Mouse (Mus musculus) hindbrain, embryonic 10.5 days (tissue): ENCODE data around the gene Igsf11. TPM values are rescaled to one million over a fixed set of nuclear protein-coding genes. Genes with fewer than 3 reads are reported as not detected.

Experiments
- DNase-seq: peaks from one replicate; pipeline ENCODE4 v3.0.0-alpha.2; 2017; ENCODE audit warnings: low spot score
- H3K27ac ChIP-seq: fragments of 300-500 bp; sonication (generic); 2 replicates; pipeline ENCODE4 v1.5.1; 2016; ENCODE audit warnings: mild to moderate bottlenecking, moderate library complexity
- H3K27me3 ChIP-seq: fragments of 300-500 bp; sonication (generic); 2 replicates; pipeline ENCODE4 v1.6.1; 2016; ENCODE audit warnings: mild to moderate bottlenecking; ENCODE audit not compliant: poor library complexity, insufficient read depth, severe bottlenecking
- H3K36me3 ChIP-seq: fragments of 300-500 bp; sonication (generic); 2 replicates; pipeline ENCODE4 v1.6.1; 2016; ENCODE audit warnings: mild to moderate bottlenecking, moderate library complexity
- H3K4me1 ChIP-seq: fragments of 300-500 bp; sonication (generic); replicated peaks from 2 replicates; pipeline ENCODE4 v1.6.1; 2016; ENCODE audit warnings: mild to moderate bottlenecking
- H3K4me3 ChIP-seq: fragments of 300-500 bp; sonication (generic); 2 replicates; pipeline ENCODE4 v1.5.1; 2016; ENCODE audit warnings: mild to moderate bottlenecking, moderate library complexity
- H3K9me3 ChIP-seq: fragments of 300-500 bp; sonication (generic); 2 replicates; pipeline ENCODE4 v1.6.1; 2016; ENCODE audit warnings: mild to moderate bottlenecking, moderate library complexity
- WGBS: fragments of 180-500 bp; shearing (Covaris S2); methylation state at CpG from one replicate; pipeline ENCODE4 v1.1.7; 2016; 5-methylcytosine and 5-hydroxymethylcytosine counted together
- polyA plus RNA-seq: library from polyadenylated mRNA; unstranded; fragments of >200 nt; fragmentation: Nextera tagmentation; extraction: Ambion mirVana; gene quantifications from 2 replicates; pipeline ENCODE4 v1.2.1, GENCODE M21; 2016

Igsf11 gene
- polyA plus RNA-seq: 2.4 and 3.3 TPM in 2 replicates

GRCm38 (mm10) chr16:38892371-38892770 is at the start of gene Igsf11:
Gene Igsf11 (plus strand): TSS chr16:38892671.
- WGBS: 83% methylated on average over 7 of the region's 7 CpGs
- Histone ChIP-seq H3K27me3 (peaks cover 8% of the 10 kb centered on the region; the same call in 1 of the 2 replicates), H3K4me3 (no peak within 1 kb of the TSS), H3K4me1 (no peaks in the 10 kb centered on the region), H3K27ac (no peak within 1 kb of the TSS), H3K9me3 (no peaks in the 10 kb centered on the region), H3K36me3 (no peaks in the 10 kb centered on the region)
- no peak for DNase-seq

DNA sequence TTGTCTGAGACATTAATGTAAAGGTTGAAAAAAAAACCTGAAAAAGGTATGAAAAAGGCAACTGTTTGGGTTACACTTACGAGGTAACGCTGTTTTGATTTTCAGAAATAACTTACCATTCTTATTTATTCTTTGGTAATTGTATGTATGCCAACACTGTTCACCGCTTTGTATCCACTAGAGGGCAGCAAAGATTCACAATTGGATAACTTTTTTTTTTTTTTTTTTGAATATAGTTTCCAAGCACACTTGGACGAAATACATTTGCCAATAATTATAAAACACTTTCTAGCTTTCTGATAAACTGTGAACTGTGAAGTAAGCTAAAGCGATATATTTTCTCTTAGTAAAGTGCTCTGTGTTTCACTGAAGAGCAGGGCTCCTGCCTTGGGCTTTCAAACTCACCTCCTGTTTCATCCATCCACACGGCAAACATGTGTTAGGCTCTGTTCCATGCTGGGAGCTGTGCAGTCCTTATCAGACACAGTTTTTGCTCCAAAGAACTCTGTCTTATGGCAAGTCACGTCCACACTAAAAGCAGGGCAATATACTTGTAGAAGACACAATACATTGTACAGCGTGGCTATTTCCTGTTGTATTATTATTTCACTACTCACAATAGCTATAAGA is 34.2 kb upstream of the Igsf11 start:
- Histone ChIP-seq H3K9me3 (no peaks in the 10 kb centered on the region), H3K4me3 (no peak overlapping the region), H3K36me3 (no peaks in the 10 kb centered on the region), H3K4me1 (no peaks in the 10 kb centered on the region), H3K27ac (no peak overlapping the region), H3K27me3 (no peaks in the 10 kb centered on the region)
- 37% methylated on average over 8 of the region's 8 CpGs for WGBS
- no peak for DNase-seq

DNA sequence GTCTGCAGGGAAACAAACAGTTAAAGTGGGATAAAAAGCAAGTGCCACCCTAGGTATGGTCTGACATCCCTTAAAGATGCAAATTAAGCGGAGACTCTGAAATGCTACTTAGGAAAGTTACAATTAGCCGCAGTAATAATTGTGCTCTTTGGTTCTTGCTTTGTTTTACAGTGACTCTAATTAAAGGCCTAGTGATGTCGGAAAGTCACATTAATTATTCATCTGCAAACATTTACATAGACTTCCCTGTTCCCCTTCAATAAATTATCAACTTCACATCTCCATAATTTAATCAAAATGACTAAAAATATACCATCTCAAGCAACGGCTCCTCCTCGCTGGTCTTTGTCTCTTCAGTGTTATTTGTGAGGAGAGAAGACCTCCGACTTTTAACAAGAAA is 31.9 kb upstream of the Igsf11 start:
- no peaks in the 10 kb centered on the region for H3K4me1 ChIP-seq
- DNase-seq: no peak
- WGBS: 78% methylated on average over 6 of the region's 6 CpGs
- H3K36me3 ChIP-seq: no peaks in the 10 kb centered on the region
- H3K27ac ChIP-seq: no peak overlapping the region
- H3K27me3 ChIP-seq: no peaks in the 10 kb centered on the region
- H3K4me3 ChIP-seq: no peak overlapping the region
- H3K9me3 ChIP-seq: no peaks in the 10 kb centered on the region

GRCm38 (mm10) chr16:38864358-38864757 is 28.1 kb upstream of the Igsf11 start:
- Histone ChIP-seq H3K4me1 (no peaks in the 10 kb centered on the region), H3K4me3 (no peak overlapping the region), H3K27ac (no peak overlapping the region), H3K36me3 (no peaks in the 10 kb centered on the region), H3K9me3 (no peaks in the 10 kb centered on the region), H3K27me3 (no peaks in the 10 kb centered on the region)
- no peak for DNase-seq
- 90% methylated on average over 5 of the region's 5 CpGs for WGBS

DNA sequence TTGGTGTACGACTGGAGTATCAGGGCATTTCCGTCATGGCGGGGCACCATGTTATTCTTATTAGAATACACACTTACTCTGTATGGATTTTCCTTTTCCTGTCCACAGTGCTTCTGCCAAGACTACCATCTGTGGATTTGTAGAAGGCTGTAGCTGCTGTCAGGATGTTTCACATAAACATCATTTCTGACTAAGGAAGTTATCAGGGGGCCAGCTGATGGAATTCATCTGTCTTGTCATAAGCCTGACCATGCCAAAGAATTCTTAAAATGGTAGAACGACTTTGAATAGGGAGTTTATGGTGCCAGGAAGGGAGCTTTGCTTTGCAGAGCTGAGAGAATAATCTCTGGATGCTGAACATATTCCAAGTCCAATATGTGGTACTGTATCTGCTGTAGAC is 19.2 kb upstream of the Igsf11 start:
- Histone ChIP-seq H3K9me3 (no peaks in the 10 kb centered on the region), H3K36me3 (no peaks in the 10 kb centered on the region), H3K4me1 (no peaks in the 10 kb centered on the region), H3K4me3 (no peak overlapping the region), H3K27ac (no peak overlapping the region), H3K27me3 (no peaks in the 10 kb centered on the region)
- 91% methylated on average over 4 of the region's 4 CpGs for WGBS
- no peak for DNase-seq

DNA sequence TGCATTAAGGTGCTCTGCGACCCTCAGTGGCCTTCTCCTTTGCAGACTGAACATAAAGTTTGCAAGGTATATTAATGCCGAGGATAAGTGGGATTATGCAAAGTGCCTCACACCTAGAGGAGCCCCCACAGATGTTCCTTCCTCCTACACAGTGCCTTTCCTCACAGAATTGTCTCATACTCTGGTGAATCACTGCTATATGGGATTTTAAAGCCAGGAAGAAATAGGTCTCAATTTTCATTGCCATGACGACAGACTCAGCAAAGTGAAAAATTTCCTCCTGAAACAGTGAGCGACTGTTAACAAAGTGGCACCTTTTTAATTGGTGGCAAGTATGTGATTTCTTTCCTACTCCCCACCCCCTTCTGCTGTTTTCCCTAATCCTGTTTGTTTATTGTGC is 18.0 kb upstream of the Igsf11 start:
- no peak overlapping the region for H3K4me3 ChIP-seq
- H3K36me3 ChIP-seq: no peaks in the 10 kb centered on the region
- DNase-seq: no peak
- 39% methylated on average over 4 of the region's 4 CpGs for WGBS
- no peaks in the 10 kb centered on the region for H3K9me3 ChIP-seq
- H3K4me1 ChIP-seq: no peaks in the 10 kb centered on the region
- no peak overlapping the region for H3K27ac ChIP-seq
- H3K27me3 ChIP-seq: no peaks in the 10 kb centered on the region

DNA sequence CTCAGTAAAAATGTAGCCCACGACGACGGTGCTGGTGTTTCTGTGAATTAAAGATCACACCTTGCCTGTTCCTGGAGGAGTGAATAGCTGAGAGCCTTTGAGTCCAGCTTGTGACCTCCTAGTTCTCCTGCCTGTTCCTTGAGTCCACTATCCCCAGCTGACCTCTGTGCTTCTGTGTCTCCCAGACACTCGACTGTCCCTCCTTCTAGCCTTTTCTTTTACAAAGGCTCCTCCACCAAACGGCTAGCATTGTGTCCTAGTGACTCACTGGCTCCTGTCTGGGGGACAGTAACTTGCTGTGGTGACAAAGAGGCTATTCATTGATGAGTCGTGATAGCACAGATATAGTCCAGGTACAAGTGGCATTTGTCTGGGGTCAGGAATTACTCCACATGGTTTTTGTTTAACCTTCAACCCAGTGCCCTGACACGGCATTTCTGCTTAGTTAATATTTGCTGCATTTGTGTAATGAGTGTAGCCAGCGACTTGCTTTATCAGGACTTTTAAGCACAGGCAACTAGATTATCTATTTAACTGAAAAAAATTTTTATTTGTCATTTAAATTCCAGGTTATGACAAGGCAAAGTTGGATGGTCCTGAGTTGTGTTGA is 6.5 kb downstream of the Igsf11 start:
- Histone ChIP-seq H3K4me3 (no peak overlapping the region), H3K9me3 (no peaks in the 10 kb centered on the region), H3K4me1 (peaks cover 17% of the 10 kb centered on the region; the same call in 1 of the 2 replicates), H3K27ac (no peak overlapping the region), H3K36me3 (no peaks in the 10 kb centered on the region), H3K27me3 (peaks cover 41% of the 10 kb centered on the region)
- no peak for DNase-seq
- 53% methylated on average over 8 of the region's 8 CpGs for WGBS

DNA sequence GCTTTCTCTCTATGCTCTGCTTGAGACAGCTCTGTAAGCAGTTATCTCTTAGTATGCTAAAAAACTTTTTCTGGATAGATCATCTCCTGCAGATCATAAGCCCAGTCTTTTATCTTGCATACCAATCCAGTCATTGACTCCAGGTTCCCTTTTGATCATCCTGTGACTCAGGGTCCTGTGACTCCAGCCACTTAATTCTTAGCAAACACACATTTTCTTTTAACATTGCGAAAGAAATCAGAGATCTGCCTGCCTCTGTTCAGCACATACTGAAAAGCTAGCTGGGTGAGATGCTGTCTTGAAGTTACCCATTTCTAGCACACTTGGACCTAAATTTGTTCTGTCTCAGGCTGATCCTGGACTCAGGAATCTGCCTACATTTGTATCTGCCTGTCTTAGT is 7.6 kb downstream of the Igsf11 start:
- no peak for DNase-seq
- Histone ChIP-seq H3K9me3 (no peaks in the 10 kb centered on the region), H3K27ac (no peak overlapping the region), H3K4me3 (no peak overlapping the region), H3K4me1 (peaks cover 26% of the 10 kb centered on the region), H3K27me3 (peaks cover 45% of the 10 kb centered on the region), H3K36me3 (no peaks in the 10 kb centered on the region)
- WGBS: 91% methylated on average over 1 of the region's 1 CpGs

DNA sequence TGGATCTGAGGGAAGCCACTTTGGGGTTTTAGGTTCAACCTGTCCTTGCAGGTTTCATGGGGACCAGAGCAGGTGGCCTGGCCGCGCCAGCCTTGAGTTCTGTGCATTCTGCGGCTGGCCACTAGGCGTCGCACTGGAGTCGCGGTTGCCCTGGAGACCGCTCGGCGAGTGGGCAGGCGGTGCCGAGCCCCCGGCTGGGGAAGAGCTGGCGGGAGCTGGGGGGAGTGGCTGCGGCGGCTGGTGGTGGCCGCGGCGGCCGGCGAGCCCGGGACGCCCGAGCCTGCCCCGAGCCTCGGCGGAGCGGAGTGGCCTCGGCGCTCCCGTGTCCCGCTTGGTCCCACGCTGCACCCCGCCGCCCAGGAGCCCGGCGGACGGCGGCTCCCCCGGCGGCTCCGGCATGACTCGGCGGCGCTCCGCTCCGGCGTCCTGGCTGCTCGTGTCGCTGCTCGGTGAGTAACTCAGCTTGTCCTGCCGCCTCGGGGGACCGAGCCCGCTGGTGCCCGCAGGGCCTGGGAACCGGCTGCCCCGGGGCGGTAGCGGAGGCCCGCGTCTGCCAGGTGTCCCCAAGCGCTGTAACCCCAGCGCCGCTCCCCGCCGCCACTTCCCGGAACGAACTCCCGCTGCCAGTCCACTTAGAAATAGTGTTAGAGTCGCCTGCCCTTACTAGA is 9.8 kb downstream of the Igsf11 start:
- under 1% methylated on average over 71 of the region's 71 CpGs for WGBS
- no peaks in the 10 kb centered on the region for H3K36me3 ChIP-seq
- H3K4me1 ChIP-seq: peaks cover 36% of the 10 kb centered on the region

DNA sequence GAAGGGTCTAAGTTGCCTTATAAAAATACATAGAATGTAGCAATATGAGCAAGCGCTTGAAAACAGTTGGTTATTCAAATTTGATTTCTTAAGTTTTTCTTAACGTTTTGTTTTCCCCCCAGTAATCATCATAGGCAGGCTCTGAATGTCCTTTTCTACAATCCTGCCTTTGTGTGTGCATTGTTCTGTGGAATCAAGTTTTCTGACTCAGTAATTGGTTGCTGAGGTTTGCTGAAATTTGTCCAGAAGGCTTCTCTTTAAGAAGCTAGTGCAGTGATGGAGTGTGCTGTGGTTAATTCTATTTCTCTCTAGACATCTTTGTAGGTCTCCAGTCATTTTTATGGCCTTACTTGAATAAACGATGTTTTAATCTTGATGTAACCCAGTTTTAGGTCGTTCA is 10.5 kb downstream of the Igsf11 start:
- peak overlapping the region; percentile 93 for H3K27ac ChIP-seq
- H3K4me3 ChIP-seq: peak overlapping the region; percentile 80
- no peaks in the 10 kb centered on the region for H3K9me3 ChIP-seq
- H3K4me1 ChIP-seq: peaks cover 36% of the 10 kb centered on the region
- peaks cover 49% of the 10 kb centered on the region for H3K27me3 ChIP-seq
- DNase-seq: no peak
- 43% methylated on average over 4 of the region's 4 CpGs for WGBS
- no peaks in the 10 kb centered on the region for H3K36me3 ChIP-seq

More for the DNA sequence above, 9.8 kb downstream of the Igsf11 start:
- peak overlapping the region; percentile 93 for H3K27ac ChIP-seq
- H3K27me3 ChIP-seq: peaks cover 50% of the 10 kb centered on the region
- DNase-seq: peak; percentile 93
- no peaks in the 10 kb centered on the region for H3K9me3 ChIP-seq
- peak overlapping the region; percentile 80 for H3K4me3 ChIP-seq

GRCm38 (mm10) chr16:38904202-38904601 is 11.7 kb downstream of the Igsf11 start:
- WGBS: 54% methylated on average over 9 of the region's 9 CpGs
- H3K4me1 ChIP-seq: peaks cover 29% of the 10 kb centered on the region
- H3K4me3 ChIP-seq: peak overlapping the region; percentile 18; the same call in 1 of the 2 replicates
- no peaks in the 10 kb centered on the region for H3K9me3 ChIP-seq
- peak overlapping the region; percentile 62 for H3K27ac ChIP-seq
- H3K36me3 ChIP-seq: no peaks in the 10 kb centered on the region
- H3K27me3 ChIP-seq: peaks cover 47% of the 10 kb centered on the region
- peak; percentile 33 for DNase-seq

DNA sequence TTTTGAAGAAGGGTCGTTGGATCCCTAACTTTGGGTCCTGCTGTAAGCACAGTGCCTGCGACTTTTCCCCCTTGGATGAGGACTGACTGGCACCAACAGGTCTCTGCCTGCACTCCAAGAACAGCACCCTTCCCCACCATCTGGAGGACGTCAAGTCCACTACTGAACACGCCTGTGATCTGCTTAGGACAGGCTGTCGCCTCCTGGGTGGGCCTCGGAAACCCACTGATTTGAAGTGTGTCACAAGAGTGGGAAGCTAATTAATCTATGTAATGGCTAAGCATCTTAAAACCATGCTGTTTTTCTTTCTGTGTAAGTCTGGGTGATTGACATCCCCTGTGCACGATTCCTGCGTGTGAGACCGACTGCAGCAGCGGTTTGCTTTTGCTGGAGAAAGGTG is 13.4 kb downstream of the Igsf11 start:
- Histone ChIP-seq H3K4me1 (peaks cover 29% of the 10 kb centered on the region), H3K27me3 (peaks cover 35% of the 10 kb centered on the region), H3K9me3 (no peaks in the 10 kb centered on the region), H3K36me3 (no peaks in the 10 kb centered on the region), H3K27ac (no peak overlapping the region), H3K4me3 (no peak overlapping the region)
- DNase-seq: no peak
- 80% methylated on average over 10 of the region's 10 CpGs for WGBS

GRCm38 (mm10) chr16:38908304-38908703 is 15.8 kb downstream of the Igsf11 start:
- no peak overlapping the region for H3K4me3 ChIP-seq
- 83% methylated on average over 9 of the region's 9 CpGs for WGBS
- no peaks in the 10 kb centered on the region for H3K9me3 ChIP-seq
- H3K4me1 ChIP-seq: peaks cover 27% of the 10 kb centered on the region
- no peak overlapping the region for H3K27ac ChIP-seq
- peaks cover 22% of the 10 kb centered on the region for H3K27me3 ChIP-seq
- no peaks in the 10 kb centered on the region for H3K36me3 ChIP-seq
- DNase-seq: no peak
